Mouse (Mus musculus) ovary, postnatal 36 days (tissue): ENCODE results near the gene 1700016K19Rik.

Experiments used
- DNase-seq: peaks from one replicate; pipeline ENCODE4 v3.0.0; 2022; ENCODE audit warnings: low spot score, mixed read lengths

1700016K19Rik gene

DNA sequence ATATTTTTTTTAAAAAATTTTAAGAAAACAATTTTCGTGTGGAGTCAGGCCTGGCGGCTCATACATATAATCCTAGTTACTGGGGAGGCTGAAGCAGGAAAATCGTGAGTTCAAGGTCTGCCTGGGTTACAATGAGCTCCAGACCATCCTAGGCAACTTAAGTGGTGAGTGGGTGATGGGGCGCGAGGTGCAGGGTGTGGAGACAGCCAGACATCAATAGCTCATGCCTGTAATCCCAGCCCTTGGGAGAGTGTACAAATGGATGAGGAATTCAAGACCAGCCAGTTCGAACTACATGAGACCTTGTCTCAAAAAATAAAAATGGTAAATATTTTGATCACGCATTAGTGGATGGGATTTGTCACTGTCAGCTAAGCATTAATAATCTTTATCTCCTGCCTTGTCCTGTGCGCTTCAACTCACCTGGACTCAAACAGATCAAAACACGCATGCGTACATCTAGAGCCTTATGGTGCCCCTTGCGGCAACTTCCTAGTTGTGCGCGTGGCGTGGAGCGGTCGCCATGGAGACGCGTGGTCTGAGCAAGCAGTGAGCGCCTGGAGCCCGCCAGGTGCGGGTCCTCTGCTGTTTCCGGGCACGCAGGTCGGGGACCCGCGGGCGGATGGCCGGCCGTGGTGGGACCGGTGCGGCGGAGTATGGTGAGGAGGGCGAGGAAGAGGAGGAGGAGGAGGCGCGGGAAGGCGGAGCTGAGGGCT is at the start of gene 1700016K19Rik:
Gene 1700016K19Rik (plus strand): TSS at position 473 of the 716 bp plus-strand sequence.
- DNase-seq, result peak; percentile 79

DNA sequence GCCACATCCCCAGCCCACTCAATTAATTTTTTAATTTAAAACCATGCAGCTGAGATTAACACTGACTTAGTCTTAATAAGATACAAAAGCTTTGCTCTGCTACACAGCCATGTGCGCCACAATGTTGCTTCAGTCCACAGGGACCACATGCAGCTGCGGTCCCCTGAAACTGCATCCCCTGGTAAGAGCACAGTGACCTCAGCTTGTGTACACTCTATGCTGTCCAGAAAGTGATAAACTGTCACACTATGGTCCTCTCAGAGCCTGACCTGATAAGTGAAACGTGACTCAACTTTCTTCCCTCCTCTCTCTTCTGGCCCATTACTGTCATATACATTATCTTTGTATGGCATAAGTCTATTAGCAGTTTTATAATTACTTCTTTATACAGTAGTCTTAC is 49.3 kb upstream of the 1700016K19Rik start:
- no peak for DNase-seq

DNA sequence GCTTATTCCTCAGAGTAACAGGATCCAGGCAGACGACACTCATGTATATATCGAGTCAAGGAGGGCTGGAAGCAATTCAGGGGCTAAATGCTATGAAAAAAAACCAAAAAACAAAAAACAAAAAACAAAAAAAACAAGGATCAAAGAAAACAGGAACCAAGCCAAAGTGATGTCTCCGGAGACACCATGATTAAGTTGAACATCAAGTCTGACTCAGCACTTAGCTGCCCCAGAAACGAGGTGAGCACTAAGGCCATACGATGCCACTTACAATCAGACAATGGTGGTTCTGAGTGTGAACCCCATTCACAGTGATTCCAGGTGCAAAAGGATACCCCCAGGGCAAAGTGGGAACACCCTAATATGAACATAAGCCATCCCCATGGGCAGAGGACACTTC is 47.8 kb upstream of the 1700016K19Rik start:
- DNase-seq, result no peak

DNA sequence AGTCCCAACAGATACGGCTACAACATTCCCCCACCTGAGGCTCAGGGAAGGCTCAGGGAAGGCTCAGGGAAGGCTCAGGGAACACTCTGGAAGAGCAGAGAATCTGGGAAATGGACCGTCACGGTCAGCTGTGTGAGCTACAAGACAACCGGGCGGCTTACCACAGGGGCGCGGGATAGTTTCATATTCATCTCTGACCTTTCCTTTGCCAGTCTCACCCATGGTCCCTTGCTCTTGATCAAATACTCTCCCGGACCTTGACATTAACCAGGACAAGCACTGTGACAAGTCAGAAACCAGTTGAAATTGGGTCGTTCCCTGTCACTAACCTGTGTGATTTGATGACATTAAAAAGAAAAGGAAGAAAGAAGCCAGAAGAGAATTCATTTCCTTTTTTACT is 44.8 kb upstream of the 1700016K19Rik start:
- no peak for DNase-seq

DNA sequence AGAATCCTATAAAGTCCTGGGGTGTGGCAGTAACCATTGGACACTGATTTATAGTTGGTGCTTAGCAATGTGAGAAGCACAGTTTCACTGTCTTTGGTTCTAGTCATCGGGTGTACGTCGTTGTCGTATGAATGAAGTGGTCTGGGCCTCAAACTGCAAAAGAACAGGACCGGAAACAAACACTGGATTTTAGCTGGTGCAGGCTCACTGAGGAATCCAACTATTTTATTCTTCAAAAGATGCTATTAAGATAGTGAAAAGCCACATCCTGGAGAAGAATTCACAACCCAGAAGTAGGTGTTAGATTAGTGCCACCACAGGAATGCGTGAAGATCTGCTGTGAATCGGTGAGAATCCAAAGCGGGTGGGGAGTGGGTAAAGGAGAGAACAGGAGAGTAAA is 43.1 kb upstream of the 1700016K19Rik start:
- no peak for DNase-seq

DNA sequence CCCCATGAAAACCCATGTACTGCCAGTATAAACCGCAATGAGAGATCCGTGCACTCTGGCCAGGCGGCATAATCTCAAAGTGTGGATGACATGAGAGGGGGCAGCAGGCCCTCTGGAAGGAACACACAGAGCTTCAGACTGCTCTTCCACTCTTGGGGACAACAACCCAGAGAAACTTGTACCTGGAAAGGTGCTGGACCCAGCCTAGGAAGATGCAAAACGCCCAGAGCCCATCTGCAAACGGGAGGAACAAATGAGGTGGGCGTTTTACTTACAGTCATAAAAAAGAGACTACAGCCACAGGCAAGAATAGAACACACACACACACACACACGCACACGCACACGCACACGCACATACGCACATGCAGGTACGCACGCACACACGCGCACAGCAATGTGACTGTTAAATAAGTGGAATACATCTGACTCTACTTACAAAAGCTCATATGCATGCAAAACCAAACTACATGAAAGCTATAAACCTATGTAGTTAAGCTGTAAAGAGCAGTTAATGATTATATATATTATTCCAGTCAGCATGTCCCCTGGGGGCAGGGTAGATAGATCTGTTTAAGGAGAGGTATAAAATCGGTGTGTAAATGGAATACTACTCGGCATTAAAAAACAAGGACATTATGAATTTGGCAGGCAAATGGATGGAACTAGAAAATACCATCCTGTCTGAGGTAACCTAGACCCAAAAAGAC is 42.4 kb upstream of the 1700016K19Rik start:
- DNase-seq, result no peak

DNA sequence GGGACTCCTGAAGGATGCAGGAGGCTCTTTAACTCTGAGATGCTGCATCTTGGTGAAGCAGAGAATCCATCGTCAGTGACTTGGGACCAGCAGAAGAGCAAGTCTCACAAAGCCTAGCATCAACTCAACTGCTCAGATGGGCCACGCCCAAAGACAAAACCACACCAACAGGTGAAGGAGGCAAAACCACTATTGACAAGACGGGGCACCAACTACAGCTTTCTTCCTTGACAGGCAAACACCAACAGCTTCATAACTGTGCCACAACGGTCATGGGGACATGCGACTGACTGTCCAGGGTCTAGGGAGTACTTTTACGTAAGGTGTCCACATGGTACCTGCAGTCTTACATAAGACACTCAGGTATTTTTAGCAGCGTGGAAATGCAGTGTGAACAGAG is 37.9 kb upstream of the 1700016K19Rik start:
- DNase-seq, result no peak

DNA sequence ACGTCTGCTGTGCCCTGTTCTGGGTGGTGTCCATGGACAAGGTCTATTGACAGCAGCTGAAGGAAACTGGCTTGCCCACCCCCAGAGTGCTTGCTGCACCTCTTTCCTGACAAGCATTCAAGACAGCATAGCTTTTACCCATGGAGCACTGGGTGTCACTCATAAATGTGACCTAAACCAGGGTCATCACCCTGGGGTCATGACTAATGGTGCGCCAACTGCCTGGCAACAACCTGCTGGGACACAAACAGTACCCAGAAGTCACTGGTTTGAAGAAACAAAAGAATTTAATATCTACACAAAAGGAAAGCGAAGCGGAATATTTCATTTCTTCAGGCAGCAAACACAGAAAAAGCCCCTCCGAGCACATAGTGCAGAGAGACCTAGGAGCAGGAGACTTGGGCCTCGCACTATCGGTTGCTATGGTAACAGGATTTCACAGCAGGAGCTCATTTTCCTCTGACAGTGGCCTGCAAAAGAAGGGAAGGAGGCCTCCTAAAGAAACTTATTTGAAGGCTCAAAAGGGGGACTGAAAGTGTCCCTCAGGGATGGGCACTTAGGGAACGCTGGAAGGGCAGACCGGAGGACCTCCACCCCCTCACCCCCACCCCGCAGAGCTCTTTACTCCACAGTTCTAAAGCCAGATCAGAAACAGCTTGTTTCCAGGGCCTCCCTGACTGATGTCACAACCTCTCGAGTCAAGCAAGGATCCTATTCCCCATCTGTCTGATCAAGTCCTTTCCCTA is 35.8 kb upstream of the 1700016K19Rik start:
- no peak for DNase-seq

DNA sequence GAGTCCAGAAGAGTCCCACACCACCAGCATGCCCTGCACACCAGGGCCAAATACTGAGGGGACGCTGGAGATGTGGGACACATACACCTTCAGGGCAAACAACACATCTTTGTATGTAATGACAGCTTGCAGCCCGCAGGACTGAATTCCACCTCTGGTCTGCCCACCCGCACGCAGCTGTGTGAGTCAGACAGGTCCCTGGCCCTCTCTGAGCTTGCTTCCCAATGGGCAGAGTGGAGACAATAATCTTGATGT is 35.3 kb upstream of the 1700016K19Rik start:
- DNase-seq, result no peak

DNA sequence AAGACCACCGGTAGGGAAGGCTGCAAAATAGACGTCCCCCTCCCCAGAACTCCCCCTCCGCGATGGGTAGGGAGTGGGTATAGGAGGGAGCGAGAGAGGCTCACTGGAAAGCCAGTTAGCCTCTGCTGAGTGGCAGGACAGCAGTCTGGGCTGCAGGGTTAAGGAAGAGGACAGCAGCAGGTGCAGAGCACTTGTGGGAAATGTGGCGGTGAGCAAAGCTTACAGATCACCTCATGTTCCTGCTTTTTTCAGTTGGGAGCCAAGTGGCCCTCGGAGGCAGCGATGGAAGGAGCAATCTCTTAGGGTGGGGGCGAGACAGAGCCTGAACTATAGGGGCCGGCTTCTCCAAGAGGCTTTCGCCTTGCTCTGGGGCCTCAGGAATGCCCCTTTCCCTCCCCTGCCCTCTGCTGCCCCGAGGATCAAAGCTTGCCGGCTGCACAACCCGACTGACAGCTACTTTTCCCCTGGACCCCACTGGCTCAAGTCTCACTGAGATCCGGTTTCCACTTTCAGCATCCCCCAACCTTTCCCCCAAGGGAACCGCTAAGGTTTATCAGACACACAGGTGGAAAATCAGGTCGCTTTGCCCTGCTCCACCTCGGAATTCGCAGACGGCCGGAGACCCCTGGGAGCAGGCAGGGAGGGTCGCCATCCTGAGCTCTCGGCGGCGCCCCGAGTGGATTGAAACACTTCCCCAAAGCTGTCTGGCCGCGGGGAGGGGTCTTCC is 33.9 kb upstream of the 1700016K19Rik start:
- peak; percentile 18 for DNase-seq

DNA sequence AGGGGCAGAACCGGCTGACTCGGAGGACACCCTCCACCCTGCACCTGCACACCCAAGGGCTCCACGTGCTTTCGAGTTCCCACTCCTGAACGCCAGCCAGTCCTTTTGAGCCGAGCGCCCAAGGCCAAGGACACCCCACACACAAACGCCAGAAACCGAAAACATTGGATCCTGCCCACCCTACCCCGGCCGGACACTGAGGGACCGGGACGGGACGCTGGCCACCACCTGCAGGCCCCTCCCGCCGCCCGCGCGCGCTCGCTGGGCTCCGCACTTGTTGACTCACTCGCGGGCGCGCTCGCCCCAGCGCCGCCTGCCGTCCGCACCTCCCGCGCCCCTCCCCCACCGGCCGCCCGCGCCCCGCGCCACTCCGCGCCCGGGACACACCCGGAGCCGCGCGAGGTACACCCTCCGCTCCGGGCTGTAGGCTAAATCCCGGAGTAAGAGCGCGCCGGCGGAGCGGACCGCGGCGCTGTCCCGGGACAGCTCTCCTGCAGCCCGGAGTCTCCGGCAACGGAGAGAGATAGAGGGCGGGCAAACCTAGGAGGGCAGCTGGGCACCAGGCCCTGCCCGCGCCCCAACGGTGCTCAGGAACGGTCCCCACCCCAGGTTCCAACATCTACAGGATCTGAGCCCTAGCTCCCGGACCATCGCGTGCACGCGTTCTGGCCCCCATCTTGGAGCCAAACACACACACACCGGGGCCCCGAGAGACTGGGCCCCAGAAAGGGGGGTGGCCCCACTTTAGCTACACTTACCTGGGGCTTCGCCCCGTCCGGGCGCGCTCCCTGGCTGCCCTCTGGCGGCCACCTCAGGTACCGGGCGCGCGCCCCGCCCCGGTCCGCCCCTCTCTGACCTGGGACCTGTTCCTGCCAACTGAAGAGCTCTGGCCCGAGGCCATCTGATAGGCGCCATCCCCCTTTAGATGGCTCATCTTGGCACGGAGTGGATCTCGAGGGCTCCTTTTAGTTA is 33.0 kb upstream of the 1700016K19Rik start:
- peak; percentile 88 for DNase-seq

DNA sequence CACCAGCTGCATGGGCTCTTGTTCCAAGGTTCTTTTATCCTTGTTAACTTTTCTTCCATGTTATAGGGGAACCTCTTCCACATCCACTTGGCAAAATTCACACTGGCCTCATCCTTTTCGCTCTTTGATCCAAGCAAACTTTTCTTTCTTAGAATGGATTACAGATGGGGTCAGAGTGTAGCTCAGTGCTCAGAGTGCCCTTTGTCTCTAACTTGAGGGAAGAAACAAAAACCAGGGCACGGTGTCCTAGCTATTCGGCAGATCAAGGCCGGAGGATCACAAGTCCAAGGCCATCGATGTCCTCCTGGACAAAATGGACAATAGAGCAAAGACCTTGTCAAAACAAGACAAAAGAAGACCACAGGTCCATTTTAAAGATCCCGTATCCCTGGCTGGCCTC is 31.0 kb upstream of the 1700016K19Rik start:
- DNase-seq, result no peak

DNA sequence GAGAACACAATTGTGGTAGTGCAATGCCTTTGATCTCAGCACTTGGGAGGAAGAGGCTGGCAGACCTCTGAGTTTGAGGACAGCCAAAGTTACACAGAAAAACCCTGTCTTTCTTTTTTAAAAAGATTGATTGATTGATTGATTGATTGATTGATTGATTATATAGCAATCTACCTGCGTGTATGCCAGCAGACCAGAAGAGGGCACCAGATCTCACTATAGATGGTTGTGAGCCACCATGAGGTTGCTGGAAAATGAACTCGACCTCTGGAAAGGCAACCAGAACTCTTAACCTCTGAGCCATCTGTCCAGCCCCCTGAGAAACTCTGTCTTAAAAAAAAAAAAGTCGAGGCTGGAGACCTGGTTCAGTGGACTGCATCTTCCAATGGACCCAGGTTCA is 29.1 kb upstream of the 1700016K19Rik start:
- no peak for DNase-seq

DNA sequence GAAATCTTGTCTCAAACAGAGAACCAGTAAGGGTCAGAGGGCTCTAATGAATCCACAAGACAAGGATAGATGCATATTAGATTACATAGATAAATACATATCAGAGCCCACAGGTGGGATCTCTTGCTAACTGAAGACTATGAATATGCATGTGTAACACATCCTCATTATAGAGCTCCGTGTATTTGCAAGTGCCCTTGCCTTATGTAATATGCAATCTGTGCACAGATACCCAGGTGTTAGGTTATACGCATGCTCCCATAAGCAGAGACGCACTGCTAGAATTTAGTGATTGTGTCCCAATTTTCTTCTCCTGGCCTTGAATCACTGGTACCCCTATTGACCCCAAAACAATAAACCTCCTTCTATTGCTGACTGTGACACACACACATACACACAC is 27.5 kb upstream of the 1700016K19Rik start:
- DNase-seq, result no peak

DNA sequence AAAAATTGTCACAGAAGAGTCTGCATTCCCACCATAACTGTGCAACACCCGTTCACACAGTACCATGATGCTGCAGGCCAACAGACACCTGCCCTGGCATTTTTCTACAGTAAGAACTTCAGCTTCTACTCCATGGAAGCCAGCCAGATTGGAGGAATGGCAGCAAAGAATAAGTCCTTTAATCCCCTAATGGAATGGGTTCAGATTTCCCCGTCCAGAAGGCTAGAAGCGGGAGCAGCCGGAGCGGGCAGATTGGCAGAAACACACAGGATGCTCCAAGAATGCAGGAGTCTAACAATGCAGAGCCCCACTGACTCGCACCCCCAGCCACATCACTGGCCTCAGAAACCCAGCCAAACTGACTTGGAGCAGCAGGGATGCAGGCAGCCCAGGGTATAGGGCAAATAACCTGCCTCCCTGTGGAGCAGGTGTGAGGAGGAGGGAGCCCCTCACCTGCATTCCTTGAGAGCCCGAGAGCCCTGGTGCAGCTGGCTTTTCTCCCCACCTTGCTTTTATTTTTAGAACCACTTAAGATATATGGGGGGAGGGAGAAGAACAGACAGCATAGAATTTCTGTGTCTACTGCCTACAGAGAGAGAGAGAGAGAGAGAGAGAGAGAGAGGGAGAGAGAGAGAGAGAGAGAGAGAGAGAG is 26.7 kb upstream of the 1700016K19Rik start:
- no peak for DNase-seq

DNA sequence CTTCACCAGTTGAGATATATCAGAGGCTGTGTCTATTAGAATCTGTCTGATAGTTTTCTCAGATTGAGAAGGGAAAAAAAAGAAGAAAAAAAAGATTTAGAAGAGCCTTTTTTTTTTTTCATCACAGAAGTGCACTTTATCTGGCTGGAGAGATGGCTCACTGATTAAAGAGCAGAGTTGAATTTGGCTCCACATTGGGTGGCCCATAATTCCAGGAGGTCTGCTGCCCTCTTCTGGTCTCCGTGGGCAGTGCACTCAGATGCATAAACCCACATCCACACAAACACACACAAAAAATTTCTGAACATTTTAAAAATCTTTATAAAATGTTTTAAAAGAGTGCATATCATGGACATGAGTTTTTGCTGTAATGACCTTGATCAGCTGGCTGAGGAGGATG is 25.7 kb upstream of the 1700016K19Rik start:
- no peak for DNase-seq

DNA sequence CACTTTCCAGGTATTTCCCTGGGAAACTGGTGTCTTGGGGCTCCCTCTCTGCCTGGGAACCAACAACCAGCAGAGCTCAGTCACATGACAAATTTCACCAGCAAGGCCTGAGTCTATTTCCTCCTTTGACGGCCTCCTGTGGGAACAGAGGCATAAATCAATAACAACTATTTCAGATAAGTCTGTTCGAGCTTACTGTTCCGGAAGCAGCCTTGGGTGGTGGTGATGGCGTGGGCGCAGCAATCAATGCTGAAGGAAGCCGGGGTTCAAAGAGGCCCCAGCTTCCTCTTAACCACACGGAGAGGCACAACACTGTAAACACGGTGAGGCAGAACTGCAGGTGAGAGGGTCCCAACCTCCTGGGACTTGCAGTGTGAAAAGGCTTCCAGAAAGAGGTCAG is 23.0 kb upstream of the 1700016K19Rik start:
- DNase-seq, result no peak

DNA sequence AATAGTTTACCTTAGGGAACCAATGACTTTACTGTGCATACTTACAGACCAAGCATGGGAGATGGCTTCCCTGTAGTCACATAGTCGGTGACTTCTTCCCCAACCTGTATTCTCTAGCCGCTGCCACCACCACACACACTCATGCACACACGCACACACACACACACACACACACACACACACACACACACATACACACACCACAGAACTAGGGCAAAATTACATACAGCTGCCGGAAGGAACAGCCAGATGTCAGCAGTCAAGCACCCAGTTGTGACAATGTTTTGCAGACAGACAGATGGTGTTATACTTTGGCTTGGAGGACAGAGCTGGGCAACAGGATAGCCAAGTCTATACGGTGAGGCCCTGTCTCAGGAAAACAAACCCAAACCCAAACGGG is 21.7 kb upstream of the 1700016K19Rik start:
- DNase-seq, result no peak

DNA sequence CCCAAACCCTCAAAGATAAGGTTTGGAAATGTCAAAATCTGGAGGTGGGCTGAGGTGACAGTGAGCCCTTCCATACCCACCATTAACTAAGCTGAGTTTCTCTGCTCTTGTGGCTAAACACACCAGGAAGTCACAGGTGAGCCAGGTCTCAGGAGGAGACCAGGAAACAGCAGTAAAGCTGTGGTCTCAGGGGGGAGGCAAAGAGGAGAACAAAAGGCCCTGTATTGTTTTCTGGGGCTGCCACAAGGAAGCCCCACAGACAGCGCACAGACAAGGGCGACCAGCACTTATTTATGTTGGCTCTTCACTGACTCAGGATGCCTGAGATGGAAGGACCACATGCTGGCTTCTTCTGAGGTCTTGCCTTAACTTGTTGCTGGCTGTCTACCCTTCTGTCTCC is 19.3 kb upstream of the 1700016K19Rik start:
- DNase-seq, result no peak

DNA sequence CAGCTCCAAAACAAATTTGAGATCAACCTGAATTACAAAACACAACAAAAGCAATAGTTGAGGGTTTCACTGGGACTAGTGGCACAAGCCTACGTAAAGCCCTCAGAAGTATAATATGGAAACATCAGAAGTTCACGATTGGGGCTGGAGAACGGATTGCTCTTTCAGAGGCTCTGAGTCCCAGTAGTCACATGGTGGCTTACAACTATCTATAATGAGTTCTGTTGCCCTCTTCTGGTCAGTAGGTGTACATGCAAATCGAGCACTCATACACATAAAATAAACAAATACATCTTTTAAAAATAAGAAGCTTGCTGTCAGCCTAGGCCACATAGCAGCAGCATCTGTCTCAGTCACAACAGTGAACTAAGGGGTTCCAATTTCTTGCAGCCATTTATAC is 16.5 kb upstream of the 1700016K19Rik start:
- DNase-seq, result no peak

DNA sequence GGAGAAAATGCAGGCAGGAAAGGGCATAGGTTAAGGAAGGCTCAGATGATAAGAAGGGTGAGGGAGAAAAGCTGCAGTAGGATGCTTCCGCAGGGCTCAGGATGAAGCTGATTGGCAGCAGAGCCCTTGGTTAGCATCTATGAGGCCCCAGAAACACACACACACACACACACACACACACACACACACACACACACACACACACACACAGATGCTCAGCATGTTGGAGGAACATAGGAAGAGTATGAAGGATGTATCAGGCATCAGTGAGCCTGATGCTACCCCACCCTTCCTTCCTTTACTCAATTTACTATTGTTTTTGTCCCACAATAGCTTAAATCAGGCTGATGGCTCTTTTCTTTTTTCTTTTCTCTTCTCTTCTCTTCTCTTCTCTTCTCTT is 15.1 kb upstream of the 1700016K19Rik start:
- DNase-seq, result no peak
